Mouse (Mus musculus): ENCODE results near the gene Slc44a2. TPM values are rescaled to one million over a fixed set of nuclear protein-coding genes. Genes with fewer than 3 reads are reported as not detected.
A peak's percentile ranks its signal among the peaks of the same experiment; 100 is the strongest.
"Not testable (repeated sequence)": the region's sequence is repeated elsewhere in the genome, so short reads cannot be mapped to it uniquely, and the experiment has no call there.

Gene Slc44a2
- total and polyA plus RNA-seq, 2 experiments from 2014 or later = 48.9 to 63.1 TPM

DNA sequence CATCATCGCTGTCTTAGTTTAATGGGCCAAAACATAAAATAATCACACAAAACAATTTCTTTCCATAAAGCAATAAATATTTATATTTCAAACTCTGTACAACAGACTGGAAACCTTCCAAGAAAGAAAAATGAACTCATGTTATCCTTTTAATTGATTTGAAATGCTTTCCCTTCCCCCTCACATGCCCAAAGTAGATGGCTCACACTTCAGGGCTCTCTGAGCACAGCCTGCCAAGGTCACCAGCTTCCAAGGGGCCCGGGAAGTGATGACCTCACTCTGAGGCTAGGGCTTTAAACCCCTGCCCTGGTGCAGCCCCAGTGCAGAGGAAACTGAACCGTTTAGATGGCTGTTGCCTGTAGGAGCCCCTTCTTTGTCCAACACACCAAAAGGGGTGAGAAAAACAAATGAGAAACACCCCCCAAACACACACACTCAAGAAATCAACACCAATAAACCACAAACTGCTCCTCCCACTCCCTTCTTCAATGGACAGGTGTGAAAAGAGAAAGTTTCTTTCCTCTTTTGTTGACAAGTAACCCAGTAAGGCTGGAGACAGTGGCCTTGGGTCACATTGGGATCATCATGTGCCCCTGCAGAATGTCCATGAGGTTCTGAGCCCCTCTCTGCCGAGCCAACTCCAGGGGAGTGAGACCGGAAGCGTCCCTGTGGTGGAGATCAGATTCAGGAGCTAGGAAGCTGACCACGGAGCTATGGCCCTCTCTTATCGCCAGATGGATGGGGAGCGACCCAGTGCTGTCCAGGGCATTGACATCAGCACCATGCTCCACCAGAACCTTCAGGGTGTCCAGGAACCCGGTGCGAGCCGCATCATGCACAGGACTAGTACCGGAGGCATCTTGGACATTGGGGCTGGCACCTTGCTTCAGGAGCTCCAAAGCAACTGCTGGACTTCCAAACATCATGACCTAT lies 31.8 kb upstream of the Slc44a2 start:
- 78% methylated on average over 13 of the region's 13 CpGs for WGBS
- Histone ChIP-seq H3K27me3 (ENCODE audit: insufficient read depth, low read length) (no peaks in the 10 kb centered on the region), H3K27ac (ENCODE audit: low read depth, low read length) (peak overlapping the region; percentile 93), H3K4me3 (ENCODE audit: low read depth, low read length) (peak overlapping the region; percentile 63), H3K9me3 (ENCODE audit: low read length) (no peaks in the 10 kb centered on the region), H3K9ac (peak overlapping the region; percentile 75), H3K4me2 (ENCODE audit: low read depth) (peak overlapping the region; percentile 76), H3K36me3 (ENCODE audit: insufficient read depth) (peaks cover 10% of the 10 kb centered on the region), H3K4me1 (ENCODE audit: insufficient read depth) (peaks cover 21% of the 10 kb centered on the region; the same call in 1 of the 2 replicates)
- DNase-seq (no peak), ATAC-seq (no peak)
- TF ChIP-seq CTCF (IDR thresholded peaks at IDR 0.05; ENCODE audit: low read depth) = no peak

DNA sequence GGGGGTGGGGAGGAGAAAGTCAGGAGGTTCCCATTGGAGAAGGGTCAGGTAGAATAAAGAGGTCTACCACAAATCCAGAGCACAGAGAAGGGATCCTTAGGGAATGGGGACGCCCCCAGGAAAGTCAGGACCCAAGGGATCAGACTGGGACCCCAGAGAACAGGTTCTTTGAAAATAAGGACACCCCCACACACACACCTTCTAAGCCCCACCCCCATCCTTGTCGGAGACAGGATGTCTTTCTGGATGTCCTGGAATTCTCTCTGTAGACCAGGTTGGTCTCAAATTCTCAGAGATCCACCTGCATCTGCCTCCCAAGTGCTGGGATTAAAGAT lies 31.2 kb upstream of the Slc44a2 start:
- Histone ChIP-seq H3K27ac (ENCODE audit: low read depth, low read length) (no peak overlapping the region), H3K36me3 (ENCODE audit: insufficient read depth) (peaks cover 8% of the 10 kb centered on the region), H3K4me2 (ENCODE audit: low read depth) (peak overlapping the region; percentile 76), H3K27me3 (ENCODE audit: insufficient read depth, low read length) (no peaks in the 10 kb centered on the region), H3K4me1 (ENCODE audit: insufficient read depth) (peaks cover 21% of the 10 kb centered on the region; the same call in 1 of the 2 replicates), H3K4me3 (ENCODE audit: low read depth, low read length) (no peak overlapping the region), H3K9ac (no peak overlapping the region), H3K9me3 (ENCODE audit: low read length) (no peaks in the 10 kb centered on the region)
- no peak for ATAC-seq
- whole genome bisulfite sequencing = 95% methylated on average over 2 of the region's 2 CpGs
- TF ChIP-seq CTCF (IDR thresholded peaks at IDR 0.05; ENCODE audit: low read depth) = no peak
- no peak for DNase-seq

DNA sequence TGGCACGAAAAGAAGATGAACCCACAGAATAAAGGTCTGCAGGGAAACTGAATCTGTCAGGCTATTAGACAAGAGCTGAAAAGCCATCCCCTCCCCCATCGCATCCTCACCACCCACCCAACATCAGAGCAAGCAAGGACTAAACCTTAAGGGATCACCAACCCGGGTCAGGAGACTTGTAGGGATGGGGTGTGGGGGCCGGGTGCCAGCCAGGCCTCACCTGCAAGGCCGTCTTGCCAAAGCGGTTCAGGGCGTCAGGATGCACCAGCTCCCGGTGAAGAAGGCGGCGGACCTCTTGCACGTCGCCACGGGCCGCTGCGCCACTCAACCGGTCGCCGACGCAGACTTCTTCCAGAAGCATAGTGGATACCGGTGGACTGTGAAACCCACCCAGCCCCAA lies 29.9 kb upstream of the Slc44a2 start:
- H3K9me3 ChIP-seq (ENCODE audit: low read length) = no peaks in the 10 kb centered on the region
- no peak for TF ChIP-seq CTCF (IDR thresholded peaks at IDR 0.05; ENCODE audit: low read depth)
- peaks cover 21% of the 10 kb centered on the region; the same call in 1 of the 2 replicates for H3K4me1 ChIP-seq (ENCODE audit: insufficient read depth)
- H3K36me3 ChIP-seq (ENCODE audit: insufficient read depth) = no peaks in the 10 kb centered on the region
- no peaks in the 10 kb centered on the region for H3K27me3 ChIP-seq (ENCODE audit: insufficient read depth, low read length)
- peak overlapping the region; percentile 79 for H3K9ac ChIP-seq
- peak overlapping the region; percentile 80 for H3K27ac ChIP-seq (ENCODE audit: low read depth, low read length)
- 1% methylated on average over 20 of the region's 20 CpGs for WGBS
- peak overlapping the region; percentile 76 for H3K4me2 ChIP-seq (ENCODE audit: low read depth)
- ATAC-seq (no peak), DNase-seq (no peak)
- H3K4me3 ChIP-seq (ENCODE audit: low read depth, low read length) = peak overlapping the region; percentile 71

DNA sequence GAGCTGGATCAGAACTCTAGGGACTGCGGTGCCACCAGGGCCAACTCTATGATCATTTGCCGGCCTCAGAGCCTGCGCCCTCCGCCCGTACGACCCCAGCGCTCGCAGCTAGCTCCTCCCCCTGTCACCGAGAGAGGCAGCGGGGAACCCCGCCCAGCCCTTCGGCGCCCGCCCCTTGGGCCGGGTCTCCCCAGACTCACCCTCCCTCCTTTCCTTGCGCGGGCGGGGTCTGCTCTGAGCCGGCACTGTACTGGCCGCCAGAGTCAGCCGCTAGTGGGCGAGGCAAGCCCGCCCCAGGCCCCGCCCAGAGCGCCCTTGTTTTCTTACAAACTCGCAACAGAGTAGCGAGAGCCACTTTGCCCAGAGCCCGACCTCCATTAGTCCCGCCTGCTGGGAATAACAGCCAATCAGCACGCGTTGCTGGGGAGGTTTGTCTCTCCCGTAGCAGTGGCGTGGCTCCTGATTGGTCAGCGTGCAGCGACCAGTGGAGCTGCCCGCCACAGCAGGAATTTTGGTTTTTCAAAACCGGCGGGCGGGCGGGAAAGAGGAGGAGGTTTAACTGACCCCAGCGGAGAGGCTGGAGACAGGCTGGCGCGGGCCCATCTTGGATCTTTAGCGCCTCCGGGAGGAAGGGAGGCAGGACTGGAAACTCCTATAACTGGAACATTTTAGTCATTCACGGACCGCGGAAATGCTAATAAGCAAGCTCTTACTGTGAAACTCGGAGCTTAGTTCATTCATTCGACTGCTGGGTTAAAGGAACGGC lies 29.3 kb upstream of the Slc44a2 start, which contains the start of gene Cdkn2d:
Cdkn2d (minus strand) TSS at position 386 of the 766 bp plus-strand sequence.
- H3K27ac ChIP-seq (ENCODE audit: low read depth, low read length) = peak within 1 kb of the TSS; percentile 80
- H3K36me3 ChIP-seq (ENCODE audit: insufficient read depth) = no peaks in the 10 kb centered on the region
- H3K4me2 ChIP-seq (ENCODE audit: low read depth) = peak within 1 kb of the TSS; percentile 76
- H3K4me1 ChIP-seq (ENCODE audit: insufficient read depth) = peaks cover 21% of the 10 kb centered on the region; the same call in 1 of the 2 replicates
- H3K27me3 ChIP-seq (ENCODE audit: insufficient read depth, low read length) = no peaks in the 10 kb centered on the region
- DNase-seq = peak; percentile 98
- peak; percentile 94 for ATAC-seq
- WGBS = under 1% methylated on average over 48 of the region's 51 CpGs
- H3K9ac ChIP-seq = peak within 1 kb of the TSS; percentile 79
- TF ChIP-seq CTCF (IDR thresholded peaks at IDR 0.05; ENCODE audit: low read depth) = peak; percentile 32
- peak within 1 kb of the TSS; percentile 71 for H3K4me3 ChIP-seq (ENCODE audit: low read depth, low read length)
- no peaks in the 10 kb centered on the region for H3K9me3 ChIP-seq (ENCODE audit: low read length)

DNA sequence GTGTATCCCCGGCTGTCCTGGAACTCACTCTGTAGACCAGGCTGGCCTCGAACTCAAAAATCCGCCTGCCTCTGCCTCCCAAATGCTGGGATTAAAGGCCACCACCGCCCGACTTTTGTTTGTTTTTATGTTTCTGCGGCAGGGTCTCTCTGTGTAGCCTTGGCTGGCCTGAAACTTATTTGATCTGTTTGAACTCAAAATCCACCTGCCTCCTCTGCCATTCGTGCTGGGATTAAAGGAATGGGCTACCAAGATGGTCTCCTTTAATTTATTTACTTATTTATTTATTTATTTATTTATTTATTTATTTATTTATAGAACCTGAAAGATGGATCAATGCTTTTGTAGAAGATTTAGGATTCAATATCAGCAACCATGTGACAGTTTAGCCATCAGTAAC lies 28.6 kb upstream of the Slc44a2 start:
- 17% methylated on average over 7 of the region's 7 CpGs for WGBS
- Histone ChIP-seq H3K4me1 (ENCODE audit: insufficient read depth) (peaks cover 17% of the 10 kb centered on the region; the same call in 1 of the 2 replicates), H3K4me3 (ENCODE audit: low read depth, low read length) (peak overlapping the region; percentile 71), H3K4me2 (ENCODE audit: low read depth) (peak overlapping the region; percentile 76)
- not testable (repeated sequence) for DNase-seq; H3K9ac ChIP-seq; H3K36me3 ChIP-seq (ENCODE audit: insufficient read depth); ATAC-seq; H3K9me3 ChIP-seq (ENCODE audit: low read length); H3K27me3 ChIP-seq (ENCODE audit: insufficient read depth, low read length); H3K27ac ChIP-seq (ENCODE audit: low read depth, low read length)

DNA sequence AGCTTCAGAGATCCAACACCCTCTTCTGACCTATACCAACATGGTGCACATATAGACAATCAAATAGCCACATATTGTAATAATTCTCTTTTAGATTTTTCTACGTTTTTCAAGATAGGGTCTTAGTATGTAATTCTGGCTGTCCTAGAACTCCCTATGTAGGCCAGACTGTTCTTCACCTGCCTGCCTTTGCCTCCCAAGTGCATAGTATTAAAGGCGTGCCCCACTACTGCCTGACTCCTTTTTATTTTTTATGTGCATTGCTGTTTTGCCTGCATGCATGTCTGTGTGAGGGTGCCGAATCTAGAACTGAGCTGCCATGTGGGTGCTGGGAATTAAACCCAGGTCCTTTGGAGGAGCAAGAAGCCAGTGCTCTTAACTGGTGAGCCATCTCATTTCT lies 28.2 kb upstream of the Slc44a2 start:
- 94% methylated on average over 3 of the region's 3 CpGs for WGBS
- Histone ChIP-seq H3K9me3 (ENCODE audit: low read length) (no peaks in the 10 kb centered on the region), H3K27ac (ENCODE audit: low read depth, low read length) (no peak overlapping the region), H3K4me3 (ENCODE audit: low read depth, low read length) (no peak overlapping the region), H3K36me3 (ENCODE audit: insufficient read depth) (no peaks in the 10 kb centered on the region), H3K4me1 (ENCODE audit: insufficient read depth) (peaks cover 13% of the 10 kb centered on the region; the same call in 1 of the 2 replicates), H3K4me2 (ENCODE audit: low read depth) (no peak overlapping the region), H3K27me3 (ENCODE audit: insufficient read depth, low read length) (no peaks in the 10 kb centered on the region), H3K9ac (no peak overlapping the region)
- no peak for ATAC-seq
- no peak for TF ChIP-seq CTCF (IDR thresholded peaks at IDR 0.05; ENCODE audit: low read depth)
- DNase-seq = no peak

Data from forebrain, postnatal 0 days (tissue).